Mouse (Mus musculus) hindbrain, embryonic 11.5 days (tissue): ENCODE data around the gene Podxl. TPM values are rescaled to one million over a fixed set of nuclear protein-coding genes. Genes with fewer than 3 reads are reported as not detected.

Source experiments
- ATAC-seq: fragments of 200-750 bp; cut with Nextera tagmentation; 2 replicates; pipeline ENCODE4 v1.8.0; 2017; ENCODE audit warnings: mild to moderate bottlenecking, moderate TSS enrichment, moderate library complexity; ENCODE audit not compliant: low FRiP score
- DNase-seq: peaks from one replicate; pipeline ENCODE4 v3.0.0-alpha.2; 2015; ENCODE audit warnings: low spot score
- H3K27ac ChIP-seq: fragments of 300-500 bp; sonication (generic); 2 replicates; pipeline ENCODE4 v1.5.1; 2014; ENCODE audit warnings: mild to moderate bottlenecking, low read depth, low read length
- H3K27me3 ChIP-seq: fragments of 300-500 bp; sonication (generic); 2 replicates; pipeline ENCODE4 v1.6.1; 2014; ENCODE audit warnings: mild to moderate bottlenecking, low read length, moderate library complexity, mixed read lengths; ENCODE audit not compliant: control insufficient read depth, insufficient read depth
- H3K36me3 ChIP-seq: fragments of 300-500 bp; sonication (generic); 2 replicates; pipeline ENCODE4 v1.6.1; 2014; ENCODE audit warnings: mild to moderate bottlenecking, low read length, moderate library complexity, mixed read lengths; ENCODE audit not compliant: control insufficient read depth, insufficient read depth
- H3K4me1 ChIP-seq: fragments of 300-500 bp; sonication (generic); replicated peaks from 2 replicates; pipeline ENCODE4 v1.6.1; 2014; ENCODE audit warnings: low read length, mixed read lengths; ENCODE audit not compliant: control insufficient read depth, insufficient read depth
- H3K4me2 ChIP-seq: fragments of 300-500 bp; sonication (generic); replicated peaks from 2 replicates; pipeline ENCODE4 v1.6.1; 2014; ENCODE audit warnings: mild to moderate bottlenecking, low read depth, low read length
- H3K4me3 ChIP-seq: fragments of 300-500 bp; sonication (generic); 2 replicates; pipeline ENCODE4 v1.5.1; 2014; ENCODE audit warnings: low read depth, low read length
- H3K9ac ChIP-seq: fragments of 300-500 bp; sonication (generic); 2 replicates; pipeline ENCODE4 v1.6.1; 2014; ENCODE audit warnings: low read depth, low read length
- H3K9me3 ChIP-seq: fragments of 300-500 bp; sonication (generic); 2 replicates; pipeline ENCODE4 v1.6.1; 2016; ENCODE audit warnings: low read length; ENCODE audit not compliant: control insufficient read depth
- WGBS: fragments of 180-500 bp; shearing (Covaris S2); extraction: QIAGEN DNeasy Blood & Tissue Kit; methylation state at CpG from one replicate; pipeline ENCODE4 v1.1.7; 2014; 5-methylcytosine and 5-hydroxymethylcytosine counted together
- polyA plus RNA-seq: library from polyadenylated mRNA; unstranded; fragments of >200 nt; fragmentation: Nextera tagmentation; extraction: Ambion mirVana; gene quantifications from 2 replicates; pipeline ENCODE4 v1.2.1, GENCODE M21; 2014

Gene Podxl
- polyA plus RNA-seq, 1 experiment from 2014 or later, result 12.4 TPM

- no peak overlapping the region for H3K4me3 ChIP-seq
- H3K36me3 ChIP-seq, result no peaks in the 10 kb centered on the region
- no peak overlapping the region for H3K27ac ChIP-seq
- H3K9me3 ChIP-seq, result no peaks in the 10 kb centered on the region
- H3K9ac ChIP-seq, result no peak overlapping the region
- no peak overlapping the region for H3K4me2 ChIP-seq
- no peaks in the 10 kb centered on the region for H3K4me1 ChIP-seq
- DNase-seq (no peak), ATAC-seq (no peak)
- 100% methylated on average over 2 of the region's 2 CpGs for WGBS
- no peaks in the 10 kb centered on the region for H3K27me3 ChIP-seq
These were observed 61.2 kb downstream of the Podxl start for GRCm38 (mm10) chr6:31502614-31503013.

DNA sequence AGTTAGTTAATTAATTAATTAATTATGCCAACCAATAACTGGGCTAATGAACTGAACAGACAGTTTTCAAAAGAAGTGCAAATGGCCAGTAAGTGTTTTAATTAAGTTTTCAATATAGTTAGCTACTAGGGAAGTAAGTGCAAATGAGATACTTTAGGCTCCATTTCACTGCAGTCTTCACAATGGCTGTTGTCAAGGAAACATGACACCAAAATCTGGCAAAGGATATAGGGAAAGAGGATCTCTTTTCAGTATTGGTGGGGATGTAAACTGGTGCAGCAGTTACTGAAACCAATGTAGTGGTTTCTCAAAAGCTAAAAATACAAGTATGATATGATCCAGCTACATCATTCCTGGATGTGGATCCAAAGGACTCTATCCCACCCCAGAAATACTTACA lies 63.1 kb downstream of the Podxl start:
- Histone ChIP-seq H3K27ac (no peak overlapping the region), H3K36me3 (no peaks in the 10 kb centered on the region), H3K9me3 (no peaks in the 10 kb centered on the region), H3K4me2 (no peak overlapping the region), H3K27me3 (no peaks in the 10 kb centered on the region), H3K4me3 (no peak overlapping the region), H3K4me1 (no peaks in the 10 kb centered on the region), H3K9ac (no peak overlapping the region)
- DNase-seq (no peak), ATAC-seq (no peak)

- no peak for DNase-seq
- no peak overlapping the region for H3K27ac ChIP-seq
- H3K9me3 ChIP-seq, result no peaks in the 10 kb centered on the region
- no peak overlapping the region for H3K4me3 ChIP-seq
- WGBS, result 82% methylated on average over 2 of the region's 2 CpGs
- H3K9ac ChIP-seq, result no peak overlapping the region
- ATAC-seq, result no peak
- no peak overlapping the region for H3K4me2 ChIP-seq
- H3K36me3 ChIP-seq, result no peaks in the 10 kb centered on the region
- no peaks in the 10 kb centered on the region for H3K27me3 ChIP-seq
- H3K4me1 ChIP-seq, result no peaks in the 10 kb centered on the region
These were observed 63.5 kb downstream of the Podxl start for GRCm38 (mm10) chr6:31500260-31500659.

DNA sequence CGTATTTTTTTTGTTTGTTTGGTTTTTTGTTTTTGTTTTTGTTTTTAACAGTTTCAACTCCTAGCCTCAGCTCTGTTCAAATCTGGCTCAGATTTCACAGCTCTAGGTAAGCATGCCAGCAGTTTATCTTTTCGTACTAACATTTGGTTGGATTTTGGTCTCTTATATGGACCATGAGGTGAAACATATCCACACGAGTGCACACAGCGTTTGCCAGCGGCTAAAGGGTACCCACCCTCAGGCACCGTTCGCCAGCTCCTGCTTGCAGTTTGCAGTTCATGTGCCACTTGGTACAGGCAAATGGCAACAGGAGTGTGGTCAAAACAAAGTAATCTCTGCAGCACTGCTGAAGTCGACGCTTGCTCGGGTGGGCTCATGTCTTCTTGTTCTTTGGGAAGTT lies 63.9 kb downstream of the Podxl start:
- WGBS, result 90% methylated on average over 10 of the region's 10 CpGs
- H3K4me3 ChIP-seq, result no peak overlapping the region
- DNase-seq (no peak), ATAC-seq (no peak)
- H3K4me1 ChIP-seq, result no peaks in the 10 kb centered on the region
- no peak overlapping the region for H3K9ac ChIP-seq
- no peak overlapping the region for H3K4me2 ChIP-seq
- no peaks in the 10 kb centered on the region for H3K27me3 ChIP-seq
- no peaks in the 10 kb centered on the region for H3K36me3 ChIP-seq
- H3K27ac ChIP-seq, result no peak overlapping the region
- H3K9me3 ChIP-seq, result no peaks in the 10 kb centered on the region

GRCm38 (mm10) chr6:31496227-31496626 lies 67.6 kb downstream of the Podxl start:
- H3K27me3 ChIP-seq, result no peaks in the 10 kb centered on the region
- no peaks in the 10 kb centered on the region for H3K36me3 ChIP-seq
- no peak overlapping the region for H3K4me3 ChIP-seq
- no peaks in the 10 kb centered on the region for H3K9me3 ChIP-seq
- WGBS, result 94% methylated on average over 2 of the region's 2 CpGs
- no peak overlapping the region for H3K4me2 ChIP-seq
- no peak for DNase-seq
- no peak overlapping the region for H3K9ac ChIP-seq
- H3K27ac ChIP-seq, result no peak overlapping the region
- no peaks in the 10 kb centered on the region for H3K4me1 ChIP-seq
- no peak for ATAC-seq

DNA sequence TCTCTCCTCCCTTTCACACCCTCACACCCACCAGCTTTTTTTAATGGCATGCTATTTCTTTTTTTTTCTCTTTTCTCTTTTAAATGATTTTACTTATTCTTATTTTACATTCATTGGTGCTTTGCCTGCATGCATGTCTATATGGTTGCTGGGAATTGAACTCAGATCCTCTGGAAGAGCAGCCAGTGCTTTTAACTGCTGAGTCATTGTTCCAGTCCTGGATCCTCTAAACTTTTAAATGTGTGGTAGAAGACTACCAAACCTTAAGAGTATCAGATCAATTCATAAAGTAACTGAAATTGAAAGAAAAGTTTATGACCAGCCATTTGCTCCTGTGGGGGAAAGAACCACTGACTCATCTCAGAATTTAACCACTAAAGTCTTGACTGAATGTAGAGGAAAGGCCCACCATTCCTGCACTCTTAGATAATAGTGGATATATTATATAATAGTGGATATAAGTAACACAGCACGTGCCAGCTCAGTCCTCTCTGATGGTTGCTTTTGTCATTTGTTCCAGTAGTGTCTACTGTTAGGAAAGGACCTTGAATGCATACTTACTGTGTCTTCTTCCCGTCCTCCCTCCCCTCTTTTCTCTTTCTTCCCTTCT lies 68.6 kb downstream of the Podxl start:
- H3K9me3 ChIP-seq, result no peaks in the 10 kb centered on the region
- ATAC-seq (no peak), DNase-seq (no peak)
- H3K27me3 ChIP-seq, result no peaks in the 10 kb centered on the region
- H3K27ac ChIP-seq, result no peak overlapping the region
- no peaks in the 10 kb centered on the region for H3K36me3 ChIP-seq
- 83% methylated on average over 2 of the region's 2 CpGs for WGBS
- no peak overlapping the region for H3K4me2 ChIP-seq
- H3K4me1 ChIP-seq, result no peaks in the 10 kb centered on the region
- H3K4me3 ChIP-seq, result no peak overlapping the region
- H3K9ac ChIP-seq, result no peak overlapping the region

DNA sequence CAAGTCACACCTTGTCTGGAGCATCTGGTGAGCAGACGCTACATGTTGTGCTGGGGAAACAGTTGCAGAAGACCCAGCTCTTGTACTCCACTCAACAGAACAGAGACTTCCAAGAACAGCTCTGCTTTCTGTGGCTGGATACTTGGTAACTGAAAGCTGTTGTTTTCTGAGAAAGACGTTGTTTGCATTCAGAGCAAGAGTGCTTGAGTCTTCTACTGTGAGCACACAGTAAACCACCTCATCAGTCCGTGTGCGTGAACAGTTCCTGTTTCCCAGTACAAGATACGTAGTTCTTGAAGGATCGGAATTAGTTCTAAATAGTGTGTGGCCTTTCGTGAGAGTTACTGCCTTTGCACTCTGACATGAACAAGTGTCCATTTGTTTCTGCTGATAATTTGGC lies 73.8 kb downstream of the Podxl start:
- H3K9ac ChIP-seq, result no peak overlapping the region
- no peak overlapping the region for H3K4me2 ChIP-seq
- H3K9me3 ChIP-seq, result no peaks in the 10 kb centered on the region

GRCm38 (mm10) chr6:31486601-31487000 lies 77.2 kb downstream of the Podxl start:
- no peaks in the 10 kb centered on the region for H3K36me3 ChIP-seq
- no peaks in the 10 kb centered on the region for H3K9me3 ChIP-seq
- H3K27ac ChIP-seq, result no peak overlapping the region
- no peak overlapping the region for H3K9ac ChIP-seq
- ATAC-seq (no peak), DNase-seq (no peak)
- no peak overlapping the region for H3K4me2 ChIP-seq
- WGBS, result 96% methylated on average over 2 of the region's 2 CpGs
- no peaks in the 10 kb centered on the region for H3K4me1 ChIP-seq
- H3K27me3 ChIP-seq, result no peaks in the 10 kb centered on the region
- H3K4me3 ChIP-seq, result no peak overlapping the region

More for the DNA sequence above, 73.8 kb downstream of the Podxl start:
- WGBS, result 96% methylated on average over 7 of the region's 7 CpGs
- Histone ChIP-seq H3K36me3 (no peaks in the 10 kb centered on the region), H3K27ac (no peak overlapping the region), H3K4me1 (no peaks in the 10 kb centered on the region), H3K4me3 (no peak overlapping the region), H3K27me3 (no peaks in the 10 kb centered on the region)
- DNase-seq, result no peak
- no peak for ATAC-seq

DNA sequence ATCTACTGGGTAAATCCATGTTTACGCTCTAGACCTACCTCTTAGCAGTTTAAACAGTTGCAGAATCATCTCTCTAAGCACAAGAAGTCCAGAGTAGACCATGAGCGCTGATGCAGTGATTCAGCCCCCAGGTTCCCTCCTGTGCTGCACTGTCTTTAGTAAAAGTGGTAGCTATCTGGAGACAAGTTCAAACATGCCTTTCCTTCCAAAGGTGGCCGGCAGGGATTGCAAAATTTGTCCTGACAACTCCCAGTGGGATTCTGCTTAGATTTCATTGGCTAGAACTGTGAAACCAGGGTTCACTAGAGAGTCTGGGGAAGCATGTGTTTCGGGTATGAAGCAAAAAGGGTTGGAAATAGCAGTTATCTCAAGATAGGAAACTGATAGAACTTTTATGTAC lies 83.8 kb downstream of the Podxl start:
- Histone ChIP-seq H3K9me3 (no peaks in the 10 kb centered on the region), H3K27ac (no peak overlapping the region), H3K36me3 (no peaks in the 10 kb centered on the region), H3K27me3 (no peaks in the 10 kb centered on the region), H3K4me1 (no peaks in the 10 kb centered on the region), H3K4me3 (no peak overlapping the region), H3K9ac (no peak overlapping the region), H3K4me2 (no peak overlapping the region)
- DNase-seq (no peak), ATAC-seq (no peak)
- 83% methylated on average over 4 of the region's 4 CpGs for WGBS
